Mouse (Mus musculus) lung, adult 2 months (tissue): ENCODE results near the gene Fut7. TPM values are rescaled to one million over a fixed set of nuclear protein-coding genes. Genes with fewer than 3 reads are reported as not detected.
A peak's percentile ranks its signal among the peaks of the same experiment; 100 is the strongest.

Experiments
- DNase-seq: peaks from one replicate; pipeline ENCODE4 v3.0.0; 2022
- H3K4me1 ChIP-seq: fragments of 200-500 bp; 2 replicates; pipeline ENCODE4 v1.6.1; 2011; ENCODE audit warnings: low read length; ENCODE audit not compliant: control insufficient read depth, insufficient read depth
- H3K4me3 ChIP-seq: fragments of 200-500 bp; replicated peaks from 2 replicates; pipeline ENCODE3; 2011; ENCODE audit warnings: low read depth, mild to moderate bottlenecking, control low read depth, low read length; ENCODE audit errors: extremely low read depth
- CTCF ChIP-seq: fragments of 200-500 bp; IDR thresholded peaks from 2 replicates; pipeline ENCODE4 v1.5.1; 2011; ENCODE audit warnings: mild to moderate bottlenecking, low read length, control low read depth; ENCODE audit not compliant: insufficient read depth
- POLR2A ChIP-seq: fragments of 200-500 bp; IDR thresholded peaks from 2 replicates; pipeline ENCODE4 v1.6.1; 2011; ENCODE audit warnings: low read depth, mild to moderate bottlenecking, control low read depth, low read length, borderline replicate concordance; ENCODE audit errors: extremely low read depth
- WGBS: fragments of 180-500 bp; shearing (Covaris S2); methylation state at CpG from one replicate; pipeline ENCODE4 v1.1.7; 2018; 5-methylcytosine and 5-hydroxymethylcytosine counted together
- polyA plus RNA-seq: library from polyadenylated mRNA; depleted of rRNA; stranded (reverse); fragments of >200 nt; gene quantifications from 2 replicates; pipeline ENCODE4 v1.2.3, GENCODE M21; 2012; rRNA removed

Gene Fut7
- 2.1 and 3.0 TPM in 2 replicates for polyA plus RNA-seq

GRCm38 (mm10) chr2:25422587-25423410 lies at the start of gene Fut7:
Gene Fut7 (plus strand): TSS chr2:25423267.
- 0 out of 2 replicates have a peak, but pooled peaks cover 2% of the 10 kb centered on the region for H3K4me1 ChIP-seq
- WGBS: 45% methylated on average over 17 of the region's 17 CpGs
- no peak within 1 kb of the TSS for H3K4me3 ChIP-seq
- DNase-seq: no peak
- TF ChIP-seq POLR2A (no peak), CTCF (no peak)

GRCm38 (mm10) chr2:25373431-25373830 lies 49.6 kb upstream of the Fut7 start:
- Histone ChIP-seq H3K4me1 (peaks cover 6% of the 10 kb centered on the region; the same call in 1 of the 2 replicates), H3K4me3 (no peak overlapping the region)
- no peak for DNase-seq
- no peak for TF ChIP-seq POLR2A
- no peak for TF ChIP-seq CTCF
- WGBS: 45% methylated on average over 2 of the region's 2 CpGs

GRCm38 (mm10) chr2:25376589-25376988 lies 46.5 kb upstream of the Fut7 start:
- TF ChIP-seq POLR2A (no peak), CTCF (peak; percentile 45)
- no peak overlapping the region for H3K4me3 ChIP-seq
- DNase-seq: peak; percentile 39
- WGBS: 65% methylated on average over 4 of the region's 4 CpGs
- peaks cover 6% of the 10 kb centered on the region; the same call in 1 of the 2 replicates for H3K4me1 ChIP-seq

GRCm38 (mm10) chr2:25384492-25384891 lies 38.6 kb upstream of the Fut7 start:
- no peak for DNase-seq
- 56% methylated on average over 5 of the region's 5 CpGs for WGBS
- TF ChIP-seq POLR2A (no peak), CTCF (no peak)
- Histone ChIP-seq H3K4me1 (no peaks in the 10 kb centered on the region), H3K4me3 (no peak overlapping the region)

- Histone ChIP-seq H3K4me3 (no peak overlapping the region), H3K4me1 (peaks cover 2% of the 10 kb centered on the region; the same call in 1 of the 2 replicates)
- 68% methylated on average over 5 of the region's 5 CpGs for WGBS
- TF ChIP-seq POLR2A (no peak), CTCF (no peak)
- DNase-seq: no peak
Observed at GRCm38 (mm10) chr2:25391266-25391665, 31.8 kb upstream of the Fut7 start.

- Histone ChIP-seq H3K4me1 (peaks cover 3% of the 10 kb centered on the region; the same call in 1 of the 2 replicates), H3K4me3 (no peak overlapping the region)
- 37% methylated on average over 3 of the region's 3 CpGs for WGBS
- no peak for TF ChIP-seq POLR2A
- TF ChIP-seq CTCF: no peak
- no peak for DNase-seq
Observed at GRCm38 (mm10) chr2:25394281-25395221, 28.5 kb upstream of the Fut7 start.

GRCm38 (mm10) chr2:25395721-25396596 lies 27.1 kb upstream of the Fut7 start, which contains the start of gene Entpd2:
Gene Entpd2 (plus strand): TSS chr2:25395874.
- H3K4me3 ChIP-seq: peak within 1 kb of the TSS; percentile 49
- 3% methylated on average over 57 of the region's 57 CpGs for WGBS

GRCm38 (mm10) chr2:25396597-25396983 lies 26.5 kb upstream of the Fut7 start:
- H3K4me3 ChIP-seq: no peak overlapping the region
- H3K4me1 ChIP-seq: peaks cover 6% of the 10 kb centered on the region
- 55% methylated on average over 3 of the region's 3 CpGs for WGBS
- DNase-seq: no peak
- TF ChIP-seq CTCF (no peak), POLR2A (no peak)

More at GRCm38 (mm10) chr2:25395721-25396596, 27.1 kb upstream of the Fut7 start, which contains the start of gene Entpd2:
- H3K4me1 ChIP-seq: peaks cover 6% of the 10 kb centered on the region
- DNase-seq: peak; percentile 49
- 0 out of 2 replicates have a peak, but pooled peaks have one; percentile 6 for TF ChIP-seq CTCF
- TF ChIP-seq POLR2A: 0 out of 2 replicates have a peak, but pooled peaks have one; percentile 12
